Mouse (Mus musculus) midbrain, embryonic 16.5 days (tissue): ENCODE results near the gene Gm20388. TPM values are rescaled to one million over a fixed set of nuclear protein-coding genes. Genes with fewer than 3 reads are reported as not detected.

ENCODE experiments used
- ATAC-seq: fragments of 200-750 bp; cut with Nextera tagmentation; 2 replicates; pipeline ENCODE4 v1.8.0; 2017; ENCODE audit warnings: moderate TSS enrichment
- H3K27ac ChIP-seq: fragments of 300-500 bp; sonication (generic); 2 replicates; pipeline ENCODE4 v1.5.1; 2014; ENCODE audit warnings: mild to moderate bottlenecking, low read length, mixed read lengths
- H3K27me3 ChIP-seq: fragments of 300-500 bp; sonication (generic); 2 replicates; pipeline ENCODE4 v1.6.1; 2014; ENCODE audit warnings: low read depth, low read length, mixed read lengths; ENCODE audit not compliant: control insufficient read depth, insufficient read depth
- H3K36me3 ChIP-seq: fragments of 300-500 bp; sonication (generic); 2 replicates; pipeline ENCODE4 v1.6.1; 2014; ENCODE audit warnings: mild to moderate bottlenecking, low read length, moderate library complexity, mixed read lengths; ENCODE audit not compliant: control insufficient read depth, insufficient read depth
- H3K4me1 ChIP-seq: fragments of 300-500 bp; sonication (generic); 2 replicates; pipeline ENCODE4 v1.6.1; 2014; ENCODE audit warnings: mild to moderate bottlenecking, low read length, mixed read lengths; ENCODE audit not compliant: control insufficient read depth, insufficient read depth
- H3K4me2 ChIP-seq: fragments of 300-500 bp; sonication (generic); 2 replicates; pipeline ENCODE4 v1.6.1; 2014; ENCODE audit warnings: mild to moderate bottlenecking, low read length, mixed read lengths
- H3K4me3 ChIP-seq: fragments of 300-500 bp; sonication (generic); 2 replicates; pipeline ENCODE4 v1.5.1; 2014; ENCODE audit warnings: low read depth, mild to moderate bottlenecking, low read length, moderate library complexity, mixed read lengths
- H3K9ac ChIP-seq: fragments of 300-500 bp; sonication (generic); 2 replicates; pipeline ENCODE4 v1.6.1; 2014; ENCODE audit warnings: low read depth, low read length, mixed read lengths
- H3K9me3 ChIP-seq: fragments of 300-500 bp; sonication (generic); replicated peaks from 2 replicates; pipeline ENCODE4 v1.6.1; 2014; ENCODE audit warnings: mild to moderate bottlenecking, low read length, mixed read lengths; ENCODE audit not compliant: control insufficient read depth, poor library complexity, severe bottlenecking
- WGBS: fragments of 180-500 bp; shearing (Covaris S2); extraction: QIAGEN DNeasy Blood & Tissue Kit; methylation state at CpG from one replicate; pipeline ENCODE4 v1.1.7; 2014; 5-methylcytosine and 5-hydroxymethylcytosine counted together
- polyA plus RNA-seq: library from polyadenylated mRNA; unstranded; fragments of >200 nt; fragmentation: Nextera tagmentation; extraction: Ambion mirVana; gene quantifications from 2 replicates; pipeline ENCODE4 v1.2.1, GENCODE M21; 2015

Gene Gm20388
- polyA plus RNA-seq, 1 experiment from 2014 or later, result 7.5 TPM

GRCm38 (mm10) chr8:120111382-120111781 is 200.7 kb downstream of the Gm20388 start:
- ATAC-seq, result no peak
- Histone ChIP-seq H3K9ac (no peak overlapping the region), H3K9me3 (no peaks in the 10 kb centered on the region), H3K27ac (no peak overlapping the region), H3K27me3 (no peaks in the 10 kb centered on the region), H3K36me3 (no peaks in the 10 kb centered on the region), H3K4me3 (no peak overlapping the region), H3K4me2 (no peak overlapping the region), H3K4me1 (peaks cover 10% of the 10 kb centered on the region; the same call in 1 of the 2 replicates)
- WGBS, result 62% methylated on average over 4 of the region's 4 CpGs

- ATAC-seq, result no peak
- Histone ChIP-seq H3K9ac (no peak overlapping the region), H3K27ac (no peak overlapping the region), H3K4me2 (no peak overlapping the region), H3K4me1 (peaks cover 10% of the 10 kb centered on the region; the same call in 1 of the 2 replicates), H3K9me3 (no peaks in the 10 kb centered on the region), H3K36me3 (no peaks in the 10 kb centered on the region), H3K4me3 (no peak overlapping the region), H3K27me3 (no peaks in the 10 kb centered on the region)
- 89% methylated on average over 5 of the region's 5 CpGs for WGBS
Measured at GRCm38 (mm10) chr8:120112535-120112934, 201.9 kb downstream of the Gm20388 start.

- 3% methylated on average over 10 of the region's 10 CpGs for WGBS
- H3K9ac ChIP-seq, result peak overlapping the region; percentile 82
- H3K27ac ChIP-seq, result peak overlapping the region; percentile 91
- peak overlapping the region; percentile 83 for H3K4me3 ChIP-seq
- H3K9me3 ChIP-seq, result no peaks in the 10 kb centered on the region
- peaks cover 10% of the 10 kb centered on the region; the same call in 1 of the 2 replicates for H3K4me1 ChIP-seq
- no peak; the same call in 1 of the 2 replicates for ATAC-seq
- no peaks in the 10 kb centered on the region for H3K36me3 ChIP-seq
- no peaks in the 10 kb centered on the region for H3K27me3 ChIP-seq
- H3K4me2 ChIP-seq, result peak overlapping the region; percentile 85
Measured at GRCm38 (mm10) chr8:120113306-120113705, 202.7 kb downstream of the Gm20388 start.

GRCm38 (mm10) chr8:120113758-120114255 is 203.2 kb downstream of the Gm20388 start, which contains the start of gene 6430548M08Rik:
6430548M08Rik (plus strand) TSS chr8:120114152.
- H3K27ac ChIP-seq, result peak within 1 kb of the TSS; percentile 91
- H3K36me3 ChIP-seq, result no peaks in the 10 kb centered on the region
- peak within 1 kb of the TSS; percentile 83 for H3K4me3 ChIP-seq
- WGBS, result under 1% methylated on average over 56 of the region's 61 CpGs
- H3K4me1 ChIP-seq, result peaks cover 10% of the 10 kb centered on the region; the same call in 1 of the 2 replicates
- no peaks in the 10 kb centered on the region for H3K9me3 ChIP-seq
- H3K9ac ChIP-seq, result peak within 1 kb of the TSS; percentile 89
- H3K4me2 ChIP-seq, result peak within 1 kb of the TSS; percentile 85
- ATAC-seq, result peak; percentile 96
- no peaks in the 10 kb centered on the region for H3K27me3 ChIP-seq

- Histone ChIP-seq H3K4me3 (peak overlapping the region; percentile 83), H3K4me1 (peaks cover 10% of the 10 kb centered on the region; the same call in 1 of the 2 replicates), H3K9ac (peak overlapping the region; percentile 89), H3K9me3 (no peaks in the 10 kb centered on the region), H3K36me3 (no peaks in the 10 kb centered on the region), H3K27ac (peak overlapping the region; percentile 81), H3K27me3 (no peaks in the 10 kb centered on the region), H3K4me2 (peak overlapping the region; percentile 59)
- ATAC-seq, result peak; percentile 61
- WGBS, result under 1% methylated on average over 43 of the region's 46 CpGs
Measured at GRCm38 (mm10) chr8:120114315-120114841, 203.7 kb downstream of the Gm20388 start.

- no peak overlapping the region for H3K9ac ChIP-seq
- H3K27ac ChIP-seq, result no peak overlapping the region
- ATAC-seq, result no peak
- no peak overlapping the region for H3K4me2 ChIP-seq
- WGBS, result 78% methylated on average over 7 of the region's 7 CpGs
- no peaks in the 10 kb centered on the region for H3K27me3 ChIP-seq
- H3K4me1 ChIP-seq, result peaks cover 10% of the 10 kb centered on the region; the same call in 1 of the 2 replicates
- no peaks in the 10 kb centered on the region for H3K9me3 ChIP-seq
- H3K4me3 ChIP-seq, result no peak overlapping the region
- no peaks in the 10 kb centered on the region for H3K36me3 ChIP-seq
Measured at GRCm38 (mm10) chr8:120116600-120116999, 206.0 kb downstream of the Gm20388 start.

GRCm38 (mm10) chr8:120118162-120118561 is 207.5 kb downstream of the Gm20388 start:
- 91% methylated on average over 9 of the region's 9 CpGs for WGBS
- no peak overlapping the region for H3K27ac ChIP-seq
- H3K9me3 ChIP-seq, result no peaks in the 10 kb centered on the region
- no peak overlapping the region for H3K4me3 ChIP-seq
- H3K27me3 ChIP-seq, result no peaks in the 10 kb centered on the region
- no peaks in the 10 kb centered on the region for H3K36me3 ChIP-seq
- no peak overlapping the region for H3K9ac ChIP-seq
- no peak overlapping the region for H3K4me2 ChIP-seq
- peaks cover 6% of the 10 kb centered on the region; the same call in 1 of the 2 replicates for H3K4me1 ChIP-seq
- ATAC-seq, result no peak

GRCm38 (mm10) chr8:120118847-120119246 is 208.2 kb downstream of the Gm20388 start:
- no peak for ATAC-seq

GRCm38 (mm10) chr8:120119429-120119828 is 208.8 kb downstream of the Gm20388 start:
- peaks cover 4% of the 10 kb centered on the region; the same call in 1 of the 2 replicates for H3K4me1 ChIP-seq
- no peak overlapping the region for H3K4me3 ChIP-seq
- 77% methylated on average over 3 of the region's 3 CpGs for WGBS
- ATAC-seq, result no peak
- no peaks in the 10 kb centered on the region for H3K27me3 ChIP-seq
- no peak overlapping the region for H3K27ac ChIP-seq
- H3K9me3 ChIP-seq, result no peaks in the 10 kb centered on the region
- H3K9ac ChIP-seq, result no peak overlapping the region
- no peaks in the 10 kb centered on the region for H3K36me3 ChIP-seq
- H3K4me2 ChIP-seq, result no peak overlapping the region

More at GRCm38 (mm10) chr8:120118847-120119246, 208.2 kb downstream of the Gm20388 start:
- Histone ChIP-seq H3K27me3 (no peaks in the 10 kb centered on the region), H3K4me1 (peaks cover 4% of the 10 kb centered on the region; the same call in 1 of the 2 replicates), H3K9ac (no peak overlapping the region), H3K4me2 (no peak overlapping the region), H3K36me3 (no peaks in the 10 kb centered on the region), H3K4me3 (no peak overlapping the region), H3K9me3 (no peaks in the 10 kb centered on the region), H3K27ac (no peak overlapping the region)
- WGBS, result 90% methylated on average over 5 of the region's 5 CpGs
